8 mouse cellular contexts compared by ENCODE assay signal in the genomic region with DNA sequence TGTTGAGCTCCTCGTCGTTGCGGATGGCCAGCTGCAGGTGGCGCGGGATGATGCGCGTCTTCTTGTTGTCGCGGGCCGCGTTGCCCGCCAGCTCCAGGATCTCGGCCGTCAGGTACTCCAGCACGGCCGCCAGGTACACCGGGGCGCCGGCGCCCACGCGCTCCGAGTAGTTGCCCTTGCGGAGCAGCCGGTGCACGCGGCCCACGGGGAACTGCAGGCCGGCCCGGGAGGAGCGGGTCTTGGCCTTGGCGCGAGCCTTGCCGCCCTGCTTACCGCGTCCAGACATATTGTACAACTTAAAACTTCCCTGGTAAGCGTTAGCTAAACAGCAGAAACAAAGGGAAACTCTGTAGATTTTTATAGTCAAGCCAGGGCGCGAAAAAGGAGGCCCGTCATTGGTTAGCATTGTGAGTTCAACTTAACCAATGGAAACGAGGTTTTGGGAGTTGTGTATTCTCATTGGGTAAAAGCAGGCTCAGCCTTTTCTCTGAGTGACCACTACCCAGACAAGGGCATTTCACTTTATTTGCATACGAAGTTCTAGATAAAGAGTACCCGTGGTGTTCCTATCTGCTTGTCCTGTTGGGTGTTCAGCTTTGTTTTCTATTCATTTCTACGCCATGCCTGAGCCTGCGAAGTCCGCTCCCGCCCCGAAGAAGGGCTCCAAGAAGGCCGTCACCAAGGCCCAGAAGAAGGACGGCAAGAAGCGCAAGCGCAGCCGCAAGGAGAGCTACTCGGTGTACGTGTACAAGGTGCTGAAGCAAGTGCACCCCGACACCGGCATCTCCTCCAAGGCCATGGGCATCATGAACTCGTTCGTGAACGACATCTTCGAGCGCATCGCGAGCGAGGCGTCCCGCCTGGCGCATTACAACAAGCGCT. TPM values are rescaled to one million over a fixed set of nuclear protein-coding genes. Genes with fewer than 3 reads are reported as not detected.
A peak's percentile ranks its signal among the peaks of the same experiment; 100 is the strongest.
DNase-seq lines count a peak whose midpoint lies in the region; ATAC-seq lines count a peak whose summit lies in the region.
"Not testable (repeated sequence)": the region's sequence is repeated elsewhere in the genome, so short reads cannot be mapped to it uniquely, and the experiment has no call there.

A gene (minus strand): TSS at position 302 of the 882 bp plus-strand sequence.
A gene (plus strand): TSS at position 604 of the 882 bp plus-strand sequence.

- H3K27me3 ChIP-seq in hindbrain, embryonic 13.5 days: not testable (repeated sequence)

- not testable (repeated sequence) for H3K36me3 ChIP-seq in hindbrain, embryonic 13.5 days

- H3K9ac ChIP-seq in hindbrain, embryonic 13.5 days: peak within 1 kb of the TSS; percentile 62

- WGBS in hindbrain, embryonic 13.5 days: under 1% methylated on average over 26 of the region's 69 CpGs

- DNase-seq in R1 (ENCODE audit: low read depth, low spot score): peak; percentile 99
- DNase-seq in cerebellum, postnatal 25 days: peak; percentile 78 to 83
- DNase-seq in frontal cortex, postnatal 14 days (ENCODE audit: low spot score in 2 of 2): peak; percentile 77 to 80
- DNase-seq in layer of hippocampus, postnatal 14 days (ENCODE audit: low spot score in 2 of 2): peak; percentile 85 to 96
- peak; percentile 92 for DNase-seq in lung, postnatal 10 days
- DNase-seq in ovary, postnatal 14 days (ENCODE audit: low spot score): peak; percentile 73
- DNase-seq in thymus, postnatal 10 days (ENCODE audit: low spot score in 2 of 2): peak; percentile 82 to 85

- H3K27ac ChIP-seq in hindbrain, embryonic 13.5 days: peak within 1 kb of the TSS; percentile 77; the same call in 1 of the 2 replicates

- H3K4me2 ChIP-seq in hindbrain, embryonic 13.5 days: peak within 1 kb of the TSS; percentile 70

- ATAC-seq in hindbrain, embryonic 13.5 days (ENCODE audit: low FRiP score): peak; percentile 99

- peaks cover 21% of the 10 kb centered on the region for H3K4me1 ChIP-seq in hindbrain, embryonic 13.5 days (replicated peaks)

- not testable (repeated sequence) for H3K9me3 ChIP-seq in hindbrain, embryonic 13.5 days

- H3K4me3 ChIP-seq in hindbrain, embryonic 13.5 days: peak within 1 kb of the TSS; percentile 42

RNA-seq across cellular contexts. Expression of the first gene that starts in this region (rescaled TPM):
- 1.9 TPM in 1 of 2 replicates, not detected in the other for polyA plus RNA-seq in hindbrain, embryonic 13.5 days (2015; fragmentation: Nextera tagmentation; extraction: Ambion mirVana)
- total RNA-seq in layer of hippocampus, postnatal 14 days (2021): 10 to 100 TPM; 60.0 to 62.5 TPM

RNA-seq across cellular contexts. Expression of the second gene that starts in this region (rescaled TPM):
- 0.84 and 3.1 TPM in 2 replicates for polyA plus RNA-seq in hindbrain, embryonic 13.5 days (2015; fragmentation: Nextera tagmentation; extraction: Ambion mirVana)
- total RNA-seq in layer of hippocampus, postnatal 14 days (2021): 10 to 100 TPM; 22.2 to 42.1 TPM

Comparison
In these comparisons a context has a peak if more than half of its experiments do, and no peak if none do; other contexts are left out.
1. Peak in every context shown above with its lines: DNase-seq, ATAC-seq, H3K4me3 ChIP-seq and H3K27ac ChIP-seq.